Mouse (Mus musculus): ENCODE data around the gene Pi4k2a. TPM values are rescaled to one million over a fixed set of nuclear protein-coding genes. Genes with fewer than 3 reads are reported as not detected.
A peak's percentile ranks its signal among the peaks of the same experiment; 100 is the strongest.

The Pi4k2a gene
- total RNA-seq (2017) = 8.3 and 9.1 TPM in 2 replicates

DNA sequence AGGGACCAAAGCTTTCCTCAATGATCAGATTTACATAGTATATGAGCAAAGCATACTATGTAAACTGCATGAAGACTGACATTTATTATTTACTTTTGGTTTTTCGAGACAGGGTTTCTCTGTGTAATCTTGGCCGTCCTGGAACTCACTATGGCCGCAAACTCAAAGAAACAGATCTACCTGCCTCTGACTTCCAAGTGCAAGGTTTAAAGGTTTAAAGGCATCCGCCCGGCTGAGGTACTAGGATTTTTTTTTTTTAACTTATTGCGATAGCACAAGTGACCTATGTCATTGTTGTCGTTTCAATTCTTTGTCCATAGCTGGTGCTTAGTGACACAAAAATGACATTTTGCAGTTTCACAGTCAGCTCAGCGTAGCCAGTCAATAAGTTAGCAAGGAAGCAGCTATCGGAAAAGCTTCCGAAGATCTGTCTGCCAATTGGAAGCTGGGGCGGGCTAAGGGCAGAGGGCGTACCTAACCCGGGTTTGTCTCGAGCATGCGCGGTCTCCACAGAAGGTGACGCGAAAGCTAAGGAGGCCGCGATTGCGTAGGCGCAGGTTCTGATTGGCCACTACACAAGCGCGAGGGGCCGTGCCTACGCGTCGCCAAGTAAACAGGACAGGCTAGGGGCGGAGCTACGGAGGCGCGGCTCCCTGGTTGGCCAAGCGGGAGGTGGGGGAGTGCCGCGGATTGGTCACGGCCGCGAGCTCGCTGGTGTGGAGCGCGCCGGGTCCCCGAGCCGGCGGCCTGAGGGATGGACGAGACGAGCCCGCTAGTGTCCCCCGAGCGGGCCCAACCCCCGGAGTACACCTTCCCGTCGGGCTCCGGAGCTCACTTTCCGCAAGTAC, at the start of gene Pi4k2a:
Gene Pi4k2a (plus strand): TSS at position 723 of the 848 bp plus-strand sequence.
- ATAC-seq (replicated peaks in 1 of 2; ENCODE audit: insufficient read depth in 1 of 2, low FRiP score in 2 of 2, low TSS enrichment in 1 of 2, low read depth in 1 of 2, poor library complexity in 2 of 2, severe bottlenecking in 2 of 2) = peak; percentile 94 to 96

DNA sequence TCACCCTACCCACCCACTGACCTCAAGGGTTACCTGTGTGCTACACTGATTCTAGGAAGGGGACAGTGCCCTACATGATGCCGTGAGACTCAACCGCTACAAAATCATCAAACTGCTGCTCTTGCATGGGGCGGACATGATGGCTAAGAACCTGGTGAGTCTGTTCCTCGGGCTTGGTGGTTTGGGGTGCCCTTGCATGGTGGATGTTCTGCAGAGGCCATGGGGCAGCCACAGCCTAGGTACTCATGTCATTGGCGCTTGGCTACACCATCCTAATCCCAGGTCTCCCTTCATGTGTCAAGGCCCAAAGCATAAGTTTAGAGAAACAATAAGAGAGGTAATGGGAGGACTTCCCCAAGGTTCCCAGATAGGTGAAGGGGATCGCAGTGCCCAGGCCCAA, 46.3 kb upstream of the Pi4k2a start:
- no peak for ATAC-seq (replicated peaks in 1 of 2; ENCODE audit: insufficient read depth in 1 of 2, low FRiP score in 2 of 2, low TSS enrichment in 1 of 2, low read depth in 1 of 2, poor library complexity in 2 of 2, severe bottlenecking in 2 of 2)

DNA sequence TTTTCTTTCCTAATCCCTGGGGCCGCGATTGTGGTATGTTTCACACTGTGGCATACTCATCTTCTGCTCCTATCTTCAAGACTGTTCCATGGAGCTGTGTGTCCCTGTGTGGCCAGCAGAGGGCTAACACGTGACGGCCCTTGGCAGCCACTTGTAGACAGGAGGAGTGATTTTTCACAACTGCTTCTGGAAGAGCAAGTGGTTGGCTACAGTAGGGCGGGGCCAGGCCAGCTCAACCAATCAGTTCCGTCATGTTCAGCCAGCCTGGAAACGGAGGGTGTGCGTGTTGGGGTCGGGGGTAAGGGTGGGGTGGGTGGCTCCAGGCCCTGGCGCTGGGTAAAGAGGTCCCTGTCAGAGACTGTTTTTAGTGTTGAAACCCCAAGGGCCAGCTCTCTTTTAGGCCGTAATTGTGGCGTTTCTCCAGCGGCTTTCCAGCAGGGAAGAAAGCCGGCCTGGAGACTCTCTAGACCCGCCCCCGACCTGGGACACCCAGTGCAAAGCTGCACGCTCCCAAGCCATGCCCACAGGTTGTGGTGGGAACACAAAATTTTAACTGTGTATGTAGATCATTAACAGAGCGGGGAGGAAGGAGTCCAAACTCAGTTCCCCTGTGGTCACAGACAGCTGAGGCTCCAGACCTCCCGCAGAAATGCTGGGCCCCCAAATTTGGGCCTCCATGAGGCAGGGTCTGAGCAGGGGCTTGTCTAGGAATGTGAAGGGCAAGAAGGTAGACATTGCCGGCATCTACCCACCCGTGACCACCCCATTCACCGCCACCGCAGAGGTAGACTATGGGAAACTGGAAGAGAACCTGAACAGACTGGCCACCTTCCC, 44.8 kb upstream of the Pi4k2a start, which contains the start of gene Hoga1:
Gene Hoga1 (plus strand): TSS at position 342 of the 834 bp plus-strand sequence.
- peak; percentile 70 to 86 for ATAC-seq (replicated peaks in 1 of 2; ENCODE audit: insufficient read depth in 1 of 2, low FRiP score in 2 of 2, low TSS enrichment in 1 of 2, low read depth in 1 of 2, poor library complexity in 2 of 2, severe bottlenecking in 2 of 2)

DNA sequence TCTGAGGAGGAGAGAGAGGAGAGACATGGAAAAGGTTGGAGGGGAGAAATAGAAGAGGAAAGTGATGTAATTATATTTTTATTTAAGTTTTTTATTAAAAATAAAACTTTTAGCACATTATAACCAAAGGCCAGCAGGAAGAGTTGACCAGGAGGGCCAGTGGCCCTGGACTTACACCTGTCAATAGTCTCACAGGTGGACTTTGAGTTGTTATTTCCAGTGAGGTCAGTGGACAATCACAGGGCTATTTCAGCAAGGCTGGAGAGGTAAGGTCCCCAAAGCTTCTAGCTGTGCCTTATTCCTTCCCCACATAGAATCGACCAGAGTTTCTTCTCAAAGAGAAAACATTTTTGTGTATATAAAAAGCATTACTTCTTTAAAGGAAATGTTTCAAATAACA, 40.0 kb upstream of the Pi4k2a start:
- no peak for ATAC-seq (replicated peaks in 1 of 2; ENCODE audit: insufficient read depth in 1 of 2, low FRiP score in 2 of 2, low TSS enrichment in 1 of 2, low read depth in 1 of 2, poor library complexity in 2 of 2, severe bottlenecking in 2 of 2)

DNA sequence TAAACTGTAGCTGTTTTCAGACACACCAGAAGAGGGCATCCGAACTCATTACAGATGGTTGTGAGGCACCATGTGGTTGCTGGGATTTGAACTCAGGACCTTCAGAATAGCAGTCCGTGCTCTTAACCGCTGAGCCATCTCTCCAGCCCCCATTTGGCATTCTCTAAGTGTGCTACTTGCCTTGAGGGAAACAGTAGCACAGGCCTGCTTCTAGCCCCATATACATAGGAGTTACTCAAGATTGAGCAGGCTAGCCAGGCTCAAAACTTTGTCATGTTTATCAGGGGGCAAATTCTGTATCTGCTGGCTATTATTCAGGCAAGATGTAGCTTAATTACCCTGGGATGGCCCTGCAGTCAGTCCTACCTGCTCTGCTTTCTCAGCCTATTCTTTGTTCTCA, 38.9 kb upstream of the Pi4k2a start:
- ATAC-seq (replicated peaks in 1 of 2; ENCODE audit: insufficient read depth in 1 of 2, low FRiP score in 2 of 2, low TSS enrichment in 1 of 2, low read depth in 1 of 2, poor library complexity in 2 of 2, severe bottlenecking in 2 of 2) = no peak

DNA sequence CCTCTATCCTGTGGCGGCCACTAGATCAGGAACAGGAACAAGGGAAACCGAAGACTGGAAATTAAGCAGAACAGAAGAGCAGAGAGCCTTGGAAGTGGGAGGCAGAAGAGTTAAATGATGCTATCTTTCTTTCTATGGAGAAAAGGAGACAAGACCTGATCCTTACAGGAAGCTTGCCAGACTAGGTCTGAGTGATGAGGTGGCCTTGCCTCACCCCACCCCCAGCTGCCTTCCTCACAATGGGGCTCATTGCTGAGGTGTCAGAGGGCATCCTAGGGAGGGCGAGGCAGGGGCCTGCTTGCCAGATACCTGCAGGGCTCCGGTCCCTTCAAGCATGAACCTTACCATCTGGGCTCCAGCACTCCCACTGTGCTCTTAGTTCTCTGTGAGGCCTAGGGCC, 38.3 kb upstream of the Pi4k2a start, which contains the start of gene 4933411K16Rik:
Gene 4933411K16Rik (plus strand): TSS at position 301 of the 400 bp plus-strand sequence.
- no peak for ATAC-seq (replicated peaks in 1 of 2; ENCODE audit: insufficient read depth in 1 of 2, low FRiP score in 2 of 2, low TSS enrichment in 1 of 2, low read depth in 1 of 2, poor library complexity in 2 of 2, severe bottlenecking in 2 of 2)

DNA sequence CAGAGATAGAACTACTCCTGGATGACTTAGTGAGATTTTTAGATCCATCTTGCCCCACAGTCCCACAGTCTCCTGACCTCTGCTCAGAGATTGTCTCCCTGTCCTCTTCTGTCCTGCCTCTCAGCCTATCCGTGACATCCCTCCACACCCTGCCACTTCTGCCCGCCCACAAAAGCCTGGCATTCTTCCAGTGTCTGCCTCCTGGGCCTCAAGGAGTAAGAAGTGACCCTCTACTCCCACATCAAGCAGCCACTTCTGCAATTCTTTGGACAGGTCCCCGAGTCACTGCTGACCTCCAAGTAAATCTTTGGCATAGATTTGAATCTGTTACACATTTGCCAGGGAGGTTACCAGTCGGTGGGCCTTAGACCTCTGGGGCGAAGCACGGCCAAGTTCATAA, 36.0 kb upstream of the Pi4k2a start:
- no peak for ATAC-seq (replicated peaks in 1 of 2; ENCODE audit: insufficient read depth in 1 of 2, low FRiP score in 2 of 2, low TSS enrichment in 1 of 2, low read depth in 1 of 2, poor library complexity in 2 of 2, severe bottlenecking in 2 of 2)

DNA sequence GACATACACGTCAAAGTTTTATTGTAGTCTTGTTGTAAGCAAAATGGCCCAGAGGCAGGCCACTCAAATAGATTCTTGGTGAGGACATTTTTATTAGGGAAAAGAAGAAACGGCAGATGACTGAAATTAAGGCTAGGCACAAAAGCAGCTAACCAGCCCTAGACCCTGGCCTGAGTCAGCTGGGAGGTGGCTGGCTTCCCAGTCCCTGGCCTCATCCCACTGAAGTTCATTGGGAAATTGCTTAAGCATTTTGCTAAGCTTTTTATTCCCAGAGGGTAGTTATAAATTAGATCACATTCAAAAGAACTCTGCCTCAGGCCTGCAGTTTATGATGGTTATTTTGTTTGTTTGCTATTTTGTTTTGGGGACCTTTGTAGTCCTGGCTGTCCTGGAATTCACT, 34.4 kb upstream of the Pi4k2a start:
- no peak for ATAC-seq (replicated peaks in 1 of 2; ENCODE audit: insufficient read depth in 1 of 2, low FRiP score in 2 of 2, low TSS enrichment in 1 of 2, low read depth in 1 of 2, poor library complexity in 2 of 2, severe bottlenecking in 2 of 2)

DNA sequence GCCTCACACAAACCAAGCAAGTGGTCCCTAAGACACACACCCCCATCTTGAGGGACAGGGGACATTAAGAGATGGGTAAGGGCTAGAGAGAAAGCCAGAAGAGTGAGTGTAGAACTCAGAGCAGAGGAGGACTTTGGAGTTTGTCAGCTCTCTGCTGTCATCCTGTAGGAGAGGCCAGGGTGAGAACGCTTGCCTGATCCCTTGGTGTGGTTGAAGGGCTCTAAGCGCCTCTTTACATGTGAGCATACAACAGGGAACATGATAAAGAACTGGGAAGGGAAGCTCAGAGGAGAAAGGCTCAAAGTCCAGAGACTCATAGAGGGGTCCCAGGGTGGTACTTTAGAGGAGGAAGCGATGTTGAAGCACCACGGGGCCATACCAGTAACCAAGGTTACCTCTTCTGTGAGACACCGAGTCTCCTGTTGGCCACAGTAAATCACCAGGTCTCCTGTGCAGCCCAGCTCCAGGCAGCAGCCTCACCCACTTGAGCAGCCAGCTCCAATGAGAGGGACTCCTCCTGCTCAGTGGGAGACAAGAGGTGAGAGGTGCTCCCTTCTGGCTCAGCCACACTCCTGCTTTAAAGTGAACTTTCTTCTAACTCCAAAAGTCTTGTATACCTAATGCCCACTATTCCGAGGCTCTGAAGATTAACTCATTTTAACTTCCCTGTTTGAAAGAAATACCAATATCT, 33.4 kb upstream of the Pi4k2a start:
- ATAC-seq (replicated peaks in 1 of 2; ENCODE audit: insufficient read depth in 1 of 2, low FRiP score in 2 of 2, low TSS enrichment in 1 of 2, low read depth in 1 of 2, poor library complexity in 2 of 2, severe bottlenecking in 2 of 2) = no peak

DNA sequence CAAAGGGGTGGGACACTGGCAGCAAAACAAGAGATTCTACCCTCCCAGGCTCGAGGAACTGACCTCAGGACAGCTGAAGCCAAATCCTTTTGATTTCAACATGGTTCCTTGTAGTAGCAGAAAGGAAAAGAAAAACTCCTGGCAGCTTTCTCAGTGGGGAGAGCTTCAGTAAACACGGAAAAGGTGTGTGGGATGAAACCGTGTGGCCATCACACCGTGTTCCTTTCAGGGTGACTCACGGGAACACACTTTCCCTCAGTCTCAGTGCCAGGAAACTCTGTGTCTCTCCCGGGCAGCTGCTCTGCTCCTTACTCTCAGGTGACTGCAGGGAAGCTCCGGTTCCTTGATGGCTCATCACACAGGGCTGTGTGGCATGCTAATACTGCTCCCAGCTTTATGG, 31.8 kb upstream of the Pi4k2a start:
- no peak for ATAC-seq (replicated peaks in 1 of 2; ENCODE audit: insufficient read depth in 1 of 2, low FRiP score in 2 of 2, low TSS enrichment in 1 of 2, low read depth in 1 of 2, poor library complexity in 2 of 2, severe bottlenecking in 2 of 2)

DNA sequence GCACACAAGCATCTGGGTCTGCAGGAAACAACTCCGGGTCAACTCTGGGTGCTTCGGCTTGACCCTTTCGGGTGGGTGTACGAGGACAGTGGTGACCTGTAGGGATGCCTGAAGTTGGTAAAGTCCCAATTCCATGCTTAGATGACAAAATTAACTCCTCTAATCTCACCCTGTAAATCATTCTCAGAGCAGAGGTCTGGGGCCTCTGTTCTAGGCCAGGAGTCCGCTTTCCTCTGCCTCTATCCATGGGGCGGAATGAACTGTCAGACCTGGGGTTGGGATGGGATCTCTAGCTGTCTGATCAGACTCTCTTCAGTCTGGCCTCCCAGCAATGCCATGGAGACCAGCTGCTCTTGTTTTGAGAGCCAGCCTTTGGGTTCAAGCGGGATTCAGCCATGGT, 28.8 kb upstream of the Pi4k2a start:
- no peak for ATAC-seq (replicated peaks in 1 of 2; ENCODE audit: insufficient read depth in 1 of 2, low FRiP score in 2 of 2, low TSS enrichment in 1 of 2, low read depth in 1 of 2, poor library complexity in 2 of 2, severe bottlenecking in 2 of 2)

DNA sequence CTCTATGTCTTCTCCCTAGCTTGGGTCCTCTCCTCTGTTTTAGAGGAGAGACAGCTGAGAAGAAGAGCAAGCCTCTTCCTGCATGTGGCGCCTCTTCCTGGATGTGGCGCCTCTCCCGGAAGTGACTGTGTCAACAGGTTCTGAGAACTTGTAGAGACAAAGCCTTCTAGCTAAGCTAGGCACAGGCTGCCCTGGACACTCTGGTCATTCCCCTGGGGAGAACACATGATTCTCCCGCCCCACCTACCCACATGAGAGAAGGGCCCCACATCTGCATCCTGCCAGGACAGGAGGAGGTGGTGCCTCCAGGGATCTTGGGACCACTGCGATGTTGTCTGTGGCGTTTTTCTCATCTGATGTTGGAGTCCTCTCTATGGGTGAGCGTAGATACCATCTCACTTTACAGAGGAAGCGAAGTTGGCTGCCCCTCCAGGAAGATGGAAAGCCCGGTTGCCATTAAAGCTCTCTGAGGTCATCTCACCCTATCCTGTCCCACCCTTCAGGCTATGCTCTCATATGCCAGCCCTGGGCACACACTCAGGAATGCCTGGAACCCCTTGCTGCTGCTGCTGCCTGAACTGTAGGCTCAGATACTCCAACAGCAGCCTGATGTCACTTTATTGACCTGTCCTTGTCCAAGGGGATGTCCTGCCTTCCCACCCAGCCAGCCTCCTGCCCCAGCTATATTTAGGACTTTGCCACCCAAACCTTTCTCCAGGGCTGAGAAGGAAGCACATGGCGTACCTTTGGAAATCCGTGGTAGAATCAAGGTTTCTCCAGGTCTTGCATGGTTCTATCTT, 21.6 kb upstream of the Pi4k2a start:
- no peak for ATAC-seq (replicated peaks in 1 of 2; ENCODE audit: insufficient read depth in 1 of 2, low FRiP score in 2 of 2, low TSS enrichment in 1 of 2, low read depth in 1 of 2, poor library complexity in 2 of 2, severe bottlenecking in 2 of 2)

DNA sequence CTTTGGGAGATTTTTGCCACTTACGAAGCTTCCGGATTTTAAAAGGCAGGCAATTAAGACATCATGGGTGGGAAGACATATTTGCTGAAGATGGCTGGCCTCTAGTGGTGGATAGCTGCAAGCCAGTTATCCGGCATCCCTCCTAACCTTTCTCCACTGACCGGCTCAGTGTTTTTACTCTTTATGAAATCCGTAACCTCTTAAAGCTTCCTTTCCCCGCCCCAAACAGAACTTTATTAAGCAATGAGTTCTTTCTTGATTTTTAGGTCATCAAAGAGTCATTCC, 21.1 kb upstream of the Pi4k2a start:
- no peak for ATAC-seq (replicated peaks in 1 of 2; ENCODE audit: insufficient read depth in 1 of 2, low FRiP score in 2 of 2, low TSS enrichment in 1 of 2, low read depth in 1 of 2, poor library complexity in 2 of 2, severe bottlenecking in 2 of 2)

DNA sequence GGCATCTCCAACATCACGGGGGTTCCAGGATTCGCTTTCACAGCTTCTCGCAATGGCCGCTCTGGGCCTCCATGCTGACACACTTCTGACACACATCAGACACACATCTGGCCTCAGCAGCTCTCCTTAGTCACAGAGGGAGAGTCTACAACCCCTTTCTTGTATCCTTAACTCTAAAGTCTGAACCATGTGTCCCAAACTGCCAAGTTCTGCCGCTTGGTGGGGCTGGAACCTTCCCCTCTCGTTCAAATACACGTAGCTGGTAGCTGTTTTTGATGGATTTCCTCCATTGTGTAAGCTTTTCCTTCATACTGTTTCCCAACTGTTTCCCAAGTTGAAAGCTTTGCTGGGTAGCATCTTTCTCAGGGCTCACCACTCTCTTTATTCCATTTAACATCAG, 19.0 kb upstream of the Pi4k2a start:
- no peak for ATAC-seq (replicated peaks in 1 of 2; ENCODE audit: insufficient read depth in 1 of 2, low FRiP score in 2 of 2, low TSS enrichment in 1 of 2, low read depth in 1 of 2, poor library complexity in 2 of 2, severe bottlenecking in 2 of 2)

DNA sequence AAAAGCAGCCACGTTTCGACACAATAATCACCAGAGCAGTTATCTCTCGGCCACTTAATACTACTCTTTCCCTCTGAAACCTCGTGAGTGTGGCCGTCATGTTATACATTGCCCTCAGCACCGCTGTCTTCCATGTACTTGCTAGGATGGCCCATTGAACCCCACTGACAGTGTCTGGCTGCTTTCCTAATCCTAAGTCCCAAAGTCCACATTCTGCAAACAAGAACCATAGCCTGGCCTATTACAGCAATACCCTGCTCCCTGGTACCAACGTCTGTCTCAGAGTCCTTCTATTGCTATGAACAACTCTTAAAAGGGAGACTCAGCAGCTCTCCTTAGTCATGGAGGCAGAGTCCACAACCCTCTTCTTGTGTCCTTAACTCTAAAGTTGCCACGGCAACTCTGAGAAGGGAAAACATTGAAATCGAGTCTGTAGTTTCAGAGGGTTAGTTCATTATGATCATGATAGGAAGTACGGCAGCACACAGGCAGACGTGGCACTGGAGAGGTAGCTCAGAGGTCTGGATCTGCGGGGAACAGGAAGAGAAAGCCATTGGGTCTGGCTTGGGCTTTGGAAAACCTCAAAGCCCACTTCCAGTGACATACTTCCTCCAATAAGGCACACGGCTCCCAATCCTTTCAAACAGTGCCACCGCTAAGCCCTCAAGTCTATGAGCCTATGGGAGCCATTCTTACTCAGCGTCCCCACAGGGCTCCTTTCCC, 18.2 kb upstream of the Pi4k2a start:
- no peak for ATAC-seq (replicated peaks in 1 of 2; ENCODE audit: insufficient read depth in 1 of 2, low FRiP score in 2 of 2, low TSS enrichment in 1 of 2, low read depth in 1 of 2, poor library complexity in 2 of 2, severe bottlenecking in 2 of 2)

DNA sequence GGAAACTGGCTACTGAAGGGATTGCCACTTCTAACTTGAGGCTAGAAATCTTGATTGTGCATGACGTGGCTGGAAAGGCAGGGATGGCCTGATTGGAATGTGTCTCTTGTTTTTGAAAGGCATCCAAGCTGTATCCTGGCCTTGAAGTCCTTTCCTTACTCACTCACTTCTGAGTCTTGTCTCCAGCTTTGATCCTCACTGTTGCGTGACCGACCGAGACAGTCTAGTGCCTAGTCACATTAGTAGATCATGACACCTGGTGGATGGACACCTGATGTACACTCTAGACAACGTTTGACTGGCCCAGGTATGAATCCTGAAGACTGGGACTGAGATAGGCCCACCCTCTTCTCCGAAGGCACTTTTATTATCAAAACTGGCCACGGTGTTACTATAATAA, 17.5 kb upstream of the Pi4k2a start:
- no peak for ATAC-seq (replicated peaks in 1 of 2; ENCODE audit: insufficient read depth in 1 of 2, low FRiP score in 2 of 2, low TSS enrichment in 1 of 2, low read depth in 1 of 2, poor library complexity in 2 of 2, severe bottlenecking in 2 of 2)

DNA sequence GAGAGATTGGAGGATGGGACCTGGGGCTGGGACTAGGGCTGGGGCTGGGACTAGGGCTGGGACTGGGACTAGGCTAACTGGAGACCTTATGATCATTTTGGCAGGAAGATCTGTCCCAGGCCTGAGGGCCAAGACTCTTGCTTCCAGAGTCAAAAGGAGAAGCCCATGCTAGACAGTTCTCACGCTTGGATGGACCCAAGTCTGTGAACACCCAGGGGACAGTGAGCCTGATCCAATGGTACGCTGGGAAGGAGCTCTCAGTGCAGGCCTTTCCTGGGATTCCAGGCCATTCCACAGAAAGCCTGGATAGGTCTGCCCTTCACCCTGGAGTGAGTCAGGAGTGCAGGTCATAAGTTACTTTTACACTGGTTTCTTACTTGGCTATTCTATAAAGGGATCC, 15.2 kb upstream of the Pi4k2a start:
- no peak for ATAC-seq (replicated peaks in 1 of 2; ENCODE audit: insufficient read depth in 1 of 2, low FRiP score in 2 of 2, low TSS enrichment in 1 of 2, low read depth in 1 of 2, poor library complexity in 2 of 2, severe bottlenecking in 2 of 2)
